In genomic region chr3:125937536-125938091, GRCm38 (mm10) we compare ENCODE assay signal across 8 mouse cellular contexts. TPM values are rescaled to one million over a fixed set of nuclear protein-coding genes. Genes with fewer than 3 reads are reported as not detected.
DNase-seq lines count a peak whose midpoint lies in the region; ATAC-seq and TF ChIP-seq lines count a peak whose summit lies in the region.

No protein-coding gene starts in this region.

- peak overlapping the region; percentile 36 for H3K4me3 ChIP-seq in cortical plate, adult 2 months (ENCODE audit: insufficient read depth, low read length)
- H3K4me3 ChIP-seq in limb, embryonic 13.5 days = peak overlapping the region; percentile 60

- peak; percentile 62 for ATAC-seq in limb, embryonic 13.5 days (ENCODE audit: low FRiP score, low read depth)

- peak overlapping the region; percentile 7; the same call in 1 of the 2 replicates for H3K27ac ChIP-seq in cortical plate, adult 2 months (ENCODE audit: insufficient read depth, low read length)
- H3K27ac ChIP-seq in limb, embryonic 13.5 days = no peak overlapping the region

- H3K4me2 ChIP-seq in limb, embryonic 13.5 days (replicated peaks) = peak overlapping the region; percentile 96

- no peak for TF ChIP-seq POLR2A in cortical plate, adult 2 months (IDR thresholded peaks at IDR 0.05; ENCODE audit: extremely low read depth, insufficient read depth, low read length)

- H3K27me3 ChIP-seq in limb, embryonic 13.5 days = peaks cover 52% of the 10 kb centered on the region

- TF ChIP-seq CTCF in cortical plate, adult 2 months (IDR thresholded peaks at IDR 0.05; ENCODE audit: extremely low read depth, insufficient read depth, low read length) = no peak

- no peaks in the 10 kb centered on the region for H3K36me3 ChIP-seq in limb, embryonic 13.5 days

- peak; percentile 10 for DNase-seq in kidney, adult 18-20 months
- DNase-seq in kidney, adult 11 months = no peak
- peak; percentile 6 for DNase-seq in forelimb bud, embryonic 11.5 days (ENCODE audit: low read depth, low spot score)
- DNase-seq in right cerebral cortex, postnatal 10 days (ENCODE audit: low spot score in 2 of 2) = peak; percentile 22 to 24
- DNase-seq in adrenal gland, adult 18-20 months (ENCODE audit: low spot score in 2 of 2) = no peak
- no peak for DNase-seq in spleen, adult 12 weeks (ENCODE audit: low spot score)

- peak overlapping the region; percentile 57 for H3K9ac ChIP-seq in limb, embryonic 13.5 days

- 2% methylated on average over 41 of the region's 43 CpGs for WGBS in limb, embryonic 13.5 days

- no peaks in the 10 kb centered on the region for H3K4me1 ChIP-seq in cortical plate, adult 2 months (ENCODE audit: control insufficient read depth, insufficient read depth, low read length)
- H3K4me1 ChIP-seq in limb, embryonic 13.5 days = peaks cover 12% of the 10 kb centered on the region

- no peaks in the 10 kb centered on the region for H3K9me3 ChIP-seq in limb, embryonic 13.5 days

RNA-seq across cellular contexts. Expression of gene Ugt8a, which starts 0.8 kb away (rescaled TPM):
- polyA plus RNA-seq in cortical plate, adult 2 months (2012; rRNA removed) = 43.3 and 54.5 TPM in 2 replicates
- polyA plus RNA-seq in limb, embryonic 13.5 days (2015; fragmentation: Nextera tagmentation; extraction: Ambion mirVana) = 0.29 and 0.47 TPM in 2 replicates
- not detected for total RNA-seq in adrenal gland, adult 18-20 months (2021)

Comparison
In these comparisons a context has a peak if more than half of its experiments do, and no peak if none do; other contexts are left out.
1. DNase-seq: peak in kidney, adult 18-20 months (single experiment), forelimb bud, embryonic 11.5 days (single experiment) and right cerebral cortex, postnatal 10 days (2 of 2); none in kidney, adult 11 months (single experiment), adrenal gland, adult 18-20 months (0 of 2) and spleen, adult 12 weeks (single experiment).
2. RNA of gene Ugt8a, which starts 0.8 kb away (polyA plus RNA-seq): 43.3 to 54.5 TPM in cortical plate, adult 2 months; 0.29 to 0.47 TPM in limb, embryonic 13.5 days; every median in the first group is over 10 times any median in the second.